Mouse (Mus musculus) neutrophil, adult 83 days (primary cell): ENCODE results near the gene Ufc1. TPM values are rescaled to one million over a fixed set of nuclear protein-coding genes. Genes with fewer than 3 reads are reported as not detected.

Experiments used
- total RNA-seq, 2 experiments: library from RNA; stranded (reverse); gene quantifications; one replicate each; pipeline ENCODE4 v1.2.4; 2023

The Ufc1 gene
- total RNA-seq = 10 to 100 TPM; 46.1 to 47.0 TPM

GRCm38 (mm10) chr1:171294298-171295062 lies at the start of gene Ufc1:
Ufc1 (minus strand) TSS chr1:171295024.

GRCm38 (mm10) chr1:171328839-171329432 lies 34.1 kb upstream of the Ufc1 start, which contains the start of gene Dedd:
Dedd (plus strand) TSS chr1:171329145.

GRCm38 (mm10) chr1:171287136-171288081 lies 7.4 kb downstream of the Ufc1 start, which contains the start of gene Usp21:
Usp21 (minus strand) TSS chr1:171287991.

GRCm38 (mm10) chr1:171280916-171281527 lies 13.8 kb downstream of the Ufc1 start, which contains the start of gene Ppox:
Ppox (minus strand) TSS chr1:171281186.

GRCm38 (mm10) chr1:171269848-171270572 lies 24.8 kb downstream of the Ufc1 start, which contains the start of gene B4galt3:
B4galt3 (plus strand) TSS chr1:171270328.

GRCm38 (mm10) chr1:171250680-171251593 lies 43.9 kb downstream of the Ufc1 start, which contains the start of gene Ndufs2:
Ndufs2 (minus strand) TSS chr1:171251388.

GRCm38 (mm10) chr1:171249913-171250600 lies 44.8 kb downstream of the Ufc1 start, which contains the start of gene Adamts4:
Adamts4 (plus strand) TSS chr1:171250421.

Other genes with a start within 250 kb of the Ufc1 start
- gene Fcgr3, start 230.1 kb downstream of the Ufc1 start, total RNA-seq = 100 to 1,000 TPM; 397 to 420 TPM
- under 1 TPM in 1 of 2 experiments, not detected in 1; 0.48 TPM for gene Cfap126, start 181.1 kb downstream of the Ufc1 start, total RNA-seq
- 10 to 100 TPM; 90.5 to 99.9 TPM for gene Sdhc, start 144.4 kb downstream of the Ufc1 start, total RNA-seq
- gene Mpz, start 144.3 kb downstream of the Ufc1 start, total RNA-seq = not detected
- gene Pcp4l1, start 98.8 kb downstream of the Ufc1 start, total RNA-seq = 1 to 10 TPM in 1 of 2 experiments, under 1 TPM in 1; 0.44 to 1.1 TPM
- not detected for gene Nr1i3, start 81.1 kb downstream of the Ufc1 start, total RNA-seq
- 10 to 100 TPM; 12.6 to 13.3 TPM for gene Tomm40l, start 72.5 kb downstream of the Ufc1 start, total RNA-seq
- not detected for gene Apoa2, start 70.0 kb downstream of the Ufc1 start, total RNA-seq
- 1,000 to 10,000 TPM in 1 of 2 experiments, 100 to 1,000 TPM in 1; 983 to 1,080 TPM for gene Fcer1g, start 60.7 kb downstream of the Ufc1 start, total RNA-seq
- gene Adamts4, start 44.6 kb downstream of the Ufc1 start, total RNA-seq = not detected
- 100 to 1,000 TPM in 1 of 2 experiments, 10 to 100 TPM in 1; 98.7 to 109 TPM for gene Ndufs2, start 43.6 kb downstream of the Ufc1 start, total RNA-seq
- 100 to 1,000 TPM; 117 to 119 TPM for gene B4galt3, start 24.7 kb downstream of the Ufc1 start, total RNA-seq
- gene Ppox, start 13.8 kb downstream of the Ufc1 start, total RNA-seq = 10 to 100 TPM; 80.1 to 81.5 TPM
- gene Usp21, start 7.0 kb downstream of the Ufc1 start, total RNA-seq = 10 to 100 TPM; 31.7 to 36.2 TPM
- 10 to 100 TPM; 27.2 to 28.6 TPM for gene Dedd, start 34.1 kb upstream of the Ufc1 start, total RNA-seq
- gene Nit1, start 50.6 kb upstream of the Ufc1 start, total RNA-seq = 10 to 100 TPM; 16.6 to 23.2 TPM
- 10 to 100 TPM; 30.1 to 30.6 TPM for gene Pfdn2, start 50.6 kb upstream of the Ufc1 start, total RNA-seq
- not detected for gene Klhdc9, start 65.8 kb upstream of the Ufc1 start, total RNA-seq
- 1 to 10 TPM; 1.1 to 1.5 TPM for gene Nectin4, start 75.1 kb upstream of the Ufc1 start, total RNA-seq
- gene Arhgap30, start 93.9 kb upstream of the Ufc1 start, total RNA-seq = 100 to 1,000 TPM; 193 to 235 TPM
- 10 to 100 TPM; 77.5 to 86.2 TPM for gene Usf1, start 116.3 kb upstream of the Ufc1 start, total RNA-seq
- 1 to 10 TPM; 4.2 to 10.0 TPM for gene Tstd1, start 123.8 kb upstream of the Ufc1 start, total RNA-seq
- 1 to 10 TPM in 1 of 2 experiments, under 1 TPM in 1; 0.18 to 1.3 TPM for gene F11r, start 142.5 kb upstream of the Ufc1 start, total RNA-seq
- 1 to 10 TPM; 3.3 to 5.0 TPM for gene Alyref2, start 208.5 kb upstream of the Ufc1 start, total RNA-seq
- not detected for gene Itln1, start 240.3 kb upstream of the Ufc1 start, total RNA-seq